10 mouse cellular contexts compared by ENCODE assay signal in the genomic region with DNA sequence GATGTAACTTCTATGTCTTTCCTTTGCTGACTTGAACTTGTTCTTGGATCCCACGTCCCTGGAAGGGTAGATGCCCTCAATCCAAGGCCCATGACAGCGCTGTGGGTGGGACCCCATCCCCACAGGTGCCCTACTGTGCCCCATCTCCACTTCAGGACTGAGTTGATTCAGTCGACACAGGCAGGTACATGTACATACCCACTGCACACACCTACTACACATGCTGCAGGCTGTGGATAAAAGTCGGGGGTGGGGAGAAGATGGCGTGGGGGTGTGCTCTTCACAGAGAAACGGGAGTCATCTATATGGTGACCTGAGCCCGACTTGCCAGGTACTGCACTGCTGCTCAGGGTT. TPM values are rescaled to one million over a fixed set of nuclear protein-coding genes. Genes with fewer than 3 reads are reported as not detected.
DNase-seq lines count a peak whose midpoint lies in the region; ATAC-seq and TF ChIP-seq lines count a peak whose summit lies in the region.
"Had no signal": no experiment of that assay in that cellular context is flagged by ENCODE, and none has a peak within 500 bp of the region (broad histone marks: within the 10 kb centered on the region; RNA-seq: fewer than 3 reads in every experiment).

No protein-coding gene starts in this region.

- ATAC-seq in hindbrain, postnatal 0 days: no peak
- peak; percentile 52 for ATAC-seq in midbrain, embryonic 11.5 days (ENCODE audit: low FRiP score)
- ATAC-seq in inflammation-experienced regulatory T-cells, adult 6 months: peak; percentile 3
- ATAC-seq in stomach, embryonic 16.5 days (ENCODE audit: insufficient read depth, low FRiP score): 0 out of 2 replicates have a peak, but pooled peaks have one; percentile 20

- H3K4me3 ChIP-seq in hindbrain, embryonic 10.5 days: no peak overlapping the region
- no peak overlapping the region for H3K4me3 ChIP-seq in hindbrain, postnatal 0 days (ENCODE audit: low read length)
- no peak overlapping the region for H3K4me3 ChIP-seq in midbrain, embryonic 11.5 days (ENCODE audit: low read depth, low read length)
- no peak overlapping the region for H3K4me3 ChIP-seq in midbrain, embryonic 10.5 days
- no peak overlapping the region for H3K4me3 ChIP-seq in stomach, embryonic 16.5 days (replicated peaks; ENCODE audit: low read length)

- H3K4me1 ChIP-seq in hindbrain, embryonic 10.5 days (replicated peaks): peaks cover 30% of the 10 kb centered on the region
- 0 out of 2 replicates have a peak, but pooled peaks cover 9% of the 10 kb centered on the region for H3K4me1 ChIP-seq in hindbrain, postnatal 0 days (ENCODE audit: insufficient read depth, low read length)
- H3K4me1 ChIP-seq in midbrain, embryonic 11.5 days (ENCODE audit: control insufficient read depth, insufficient read depth, low read length): peaks cover 3% of the 10 kb centered on the region
- H3K4me1 ChIP-seq in midbrain, embryonic 10.5 days: peaks cover 24% of the 10 kb centered on the region
- peaks cover 12% of the 10 kb centered on the region for H3K4me1 ChIP-seq in stomach, embryonic 16.5 days (ENCODE audit: control insufficient read depth, insufficient read depth, low read length)

- H3K4me2 ChIP-seq in hindbrain, postnatal 0 days (ENCODE audit: low read depth, low read length): no peak overlapping the region
- no peak overlapping the region for H3K4me2 ChIP-seq in midbrain, embryonic 11.5 days
- H3K4me2 ChIP-seq in stomach, embryonic 16.5 days (ENCODE audit: low read depth, low read length): no peak overlapping the region

- 78% methylated on average over 7 of the region's 7 CpGs for WGBS in hindbrain, embryonic 10.5 days
- WGBS in hindbrain, postnatal 0 days: 76% methylated on average over 7 of the region's 7 CpGs
- 76% methylated on average over 7 of the region's 7 CpGs for WGBS in midbrain, embryonic 11.5 days
- 74% methylated on average over 7 of the region's 7 CpGs for WGBS in midbrain, embryonic 10.5 days
- 61% methylated on average over 7 of the region's 7 CpGs for whole genome bisulfite sequencing in stomach, embryonic 16.5 days

- H3K36me3 ChIP-seq in hindbrain, embryonic 10.5 days: no peaks in the 10 kb centered on the region
- H3K36me3 ChIP-seq in hindbrain, postnatal 0 days (ENCODE audit: insufficient read depth, low read length): no peaks in the 10 kb centered on the region
- no peaks in the 10 kb centered on the region for H3K36me3 ChIP-seq in midbrain, embryonic 11.5 days (ENCODE audit: control insufficient read depth, insufficient read depth, low read length)
- no peaks in the 10 kb centered on the region for H3K36me3 ChIP-seq in midbrain, embryonic 10.5 days
- no peaks in the 10 kb centered on the region for H3K36me3 ChIP-seq in stomach, embryonic 16.5 days (ENCODE audit: control insufficient read depth, insufficient read depth, low read length)

- H3K9ac ChIP-seq in hindbrain, postnatal 0 days (replicated peaks; ENCODE audit: low read length): no peak overlapping the region
- H3K9ac ChIP-seq in midbrain, embryonic 11.5 days (ENCODE audit: low read length): no peak overlapping the region
- no peak overlapping the region for H3K9ac ChIP-seq in stomach, embryonic 16.5 days (ENCODE audit: low read length)

- peak overlapping the region; percentile 40; the same call in 1 of the 2 replicates for H3K27ac ChIP-seq in hindbrain, embryonic 10.5 days
- H3K27ac ChIP-seq in hindbrain, postnatal 0 days: no peak overlapping the region
- H3K27ac ChIP-seq in midbrain, embryonic 11.5 days (ENCODE audit: low read depth, low read length): no peak overlapping the region
- H3K27ac ChIP-seq in midbrain, embryonic 10.5 days (replicated peaks): no peak overlapping the region
- no peak overlapping the region for H3K27ac ChIP-seq in stomach, embryonic 16.5 days (ENCODE audit: low read length)

- H3K27me3 ChIP-seq in hindbrain, embryonic 10.5 days (ENCODE audit: insufficient read depth, poor library complexity, severe bottlenecking): peaks cover 12% of the 10 kb centered on the region; the same call in 1 of the 2 replicates
- H3K27me3 ChIP-seq in hindbrain, postnatal 0 days (ENCODE audit: insufficient read depth, low read length): 0 out of 2 replicates have a peak, but pooled peaks cover 5% of the 10 kb centered on the region
- H3K27me3 ChIP-seq in midbrain, embryonic 11.5 days (ENCODE audit: control insufficient read depth, insufficient read depth, low read length): no peaks in the 10 kb centered on the region
- H3K27me3 ChIP-seq in midbrain, embryonic 10.5 days (ENCODE audit: low read depth, poor library complexity, severe bottlenecking): 0 out of 2 replicates have a peak, but pooled peaks cover 3% of the 10 kb centered on the region
- H3K27me3 ChIP-seq in stomach, embryonic 16.5 days (ENCODE audit: control insufficient read depth, insufficient read depth, low read length): no peaks in the 10 kb centered on the region

- no peak for DNase-seq in hindbrain, embryonic 10.5 days (ENCODE audit: low spot score)
- no peak for DNase-seq in hindbrain, postnatal 0 days (ENCODE audit: low spot score)
- DNase-seq in midbrain, embryonic 11.5 days (ENCODE audit: low spot score, missing footprints): no peak
- no peak for DNase-seq in midbrain, embryonic 10.5 days (ENCODE audit: low spot score)
- DNase-seq in adrenal gland, adult (ENCODE audit: inconsistent age in 2 of 2, low spot score in 1 of 2): no peak
- DNase-seq: cerebellum, adult 11 months had no signal

- no peak for TF ChIP-seq CTCF in hindbrain, postnatal 0 days (IDR thresholded peaks at IDR 0.05; ENCODE audit: low read depth)

- no peaks in the 10 kb centered on the region for H3K9me3 ChIP-seq in hindbrain, embryonic 10.5 days
- no peaks in the 10 kb centered on the region for H3K9me3 ChIP-seq in hindbrain, postnatal 0 days (ENCODE audit: low read length)
- H3K9me3 ChIP-seq in midbrain, embryonic 11.5 days (ENCODE audit: control insufficient read depth, low read length): no peaks in the 10 kb centered on the region
- H3K9me3 ChIP-seq in midbrain, embryonic 10.5 days (replicated peaks): no peaks in the 10 kb centered on the region
- no peaks in the 10 kb centered on the region for H3K9me3 ChIP-seq in stomach, embryonic 16.5 days (replicated peaks; ENCODE audit: control insufficient read depth, low read length)

RNA-seq across cellular contexts. Expression of gene Cryaa, which starts 16.4 kb away (rescaled TPM):
- polyA plus RNA-seq in hindbrain, embryonic 10.5 days (2016; fragmentation: Nextera tagmentation; extraction: Ambion mirVana): not detected in 2 replicates
- 0.52 and 0.90 TPM in 2 replicates for total RNA-seq in hindbrain, postnatal 0 days (2014; rRNA removed)
- polyA plus RNA-seq in hindbrain, postnatal 0 days (2015; fragmentation: Nextera tagmentation; extraction: Ambion mirVana): 1.2 TPM in 2 replicates
- polyA plus RNA-seq in midbrain, embryonic 11.5 days (2014; fragmentation: Nextera tagmentation; extraction: Ambion mirVana): not detected in 2 replicates
- polyA plus RNA-seq in midbrain, embryonic 10.5 days (2016; fragmentation: Nextera tagmentation; extraction: Ambion mirVana): not detected in 2 replicates
- not detected for polyA plus RNA-seq in inflammation-experienced regulatory T-cells, adult 6 months (2017; shearing (Covaris generic))
- polyA plus RNA-seq in stomach, embryonic 16.5 days (2015; fragmentation: Nextera tagmentation; extraction: Ambion mirVana): 0.13 and 0.62 TPM in 2 replicates
- total RNA-seq: adrenal gland, postnatal 36 days had no signal
- polyA plus RNA-seq: liver, embryonic 16.5 days had no signal

RNA-seq across cellular contexts. Expression of gene U2af1, which starts 35.3 kb away (rescaled TPM):
- polyA plus RNA-seq in hindbrain, embryonic 10.5 days (2016; fragmentation: Nextera tagmentation; extraction: Ambion mirVana): 344 and 443 TPM in 2 replicates
- 46.2 and 54.6 TPM in 2 replicates for total RNA-seq in hindbrain, postnatal 0 days (2014; rRNA removed)
- 224 and 242 TPM in 2 replicates for polyA plus RNA-seq in hindbrain, postnatal 0 days (2015; fragmentation: Nextera tagmentation; extraction: Ambion mirVana)
- polyA plus RNA-seq in midbrain, embryonic 11.5 days (2014; fragmentation: Nextera tagmentation; extraction: Ambion mirVana): 195 and 201 TPM in 2 replicates
- polyA plus RNA-seq in midbrain, embryonic 10.5 days (2016; fragmentation: Nextera tagmentation; extraction: Ambion mirVana): 449 and 476 TPM in 2 replicates
- 100 to 1,000 TPM in 1 of 3 experiments, 10 to 100 TPM in 2; 53.0 to 103 (median 62.4) TPM for polyA plus RNA-seq in inflammation-experienced regulatory T-cells, adult 6 months (2017; shearing (Covaris generic))
- polyA plus RNA-seq in stomach, embryonic 16.5 days (2015; fragmentation: Nextera tagmentation; extraction: Ambion mirVana): 236 and 261 TPM in 2 replicates

RNA-seq across cellular contexts. Expression of gene Cbs, which starts 57.0 kb away (rescaled TPM):
- polyA plus RNA-seq in hindbrain, embryonic 10.5 days (2016; fragmentation: Nextera tagmentation; extraction: Ambion mirVana): 0.99 and 1.5 TPM in 2 replicates
- 31.4 and 38.8 TPM in 2 replicates for total RNA-seq in hindbrain, postnatal 0 days (2014; rRNA removed)
- polyA plus RNA-seq in hindbrain, postnatal 0 days (2015; fragmentation: Nextera tagmentation; extraction: Ambion mirVana): 25.8 and 30.7 TPM in 2 replicates
- polyA plus RNA-seq in midbrain, embryonic 11.5 days (2014; fragmentation: Nextera tagmentation; extraction: Ambion mirVana): 0.62 and 1.1 TPM in 2 replicates
- 0.94 and 1.9 TPM in 2 replicates for polyA plus RNA-seq in midbrain, embryonic 10.5 days (2016; fragmentation: Nextera tagmentation; extraction: Ambion mirVana)
- polyA plus RNA-seq in inflammation-experienced regulatory T-cells, adult 6 months (2017; shearing (Covaris generic)): under 1 TPM in 2 of 3 experiments, not detected in 1; 0.08 to 0.13 TPM
- 25.0 and 25.6 TPM in 2 replicates for polyA plus RNA-seq in stomach, embryonic 16.5 days (2015; fragmentation: Nextera tagmentation; extraction: Ambion mirVana)
